Mouse (Mus musculus): Measurements from ENCODE around the gene S100a13.

S100a13 gene

DNA sequence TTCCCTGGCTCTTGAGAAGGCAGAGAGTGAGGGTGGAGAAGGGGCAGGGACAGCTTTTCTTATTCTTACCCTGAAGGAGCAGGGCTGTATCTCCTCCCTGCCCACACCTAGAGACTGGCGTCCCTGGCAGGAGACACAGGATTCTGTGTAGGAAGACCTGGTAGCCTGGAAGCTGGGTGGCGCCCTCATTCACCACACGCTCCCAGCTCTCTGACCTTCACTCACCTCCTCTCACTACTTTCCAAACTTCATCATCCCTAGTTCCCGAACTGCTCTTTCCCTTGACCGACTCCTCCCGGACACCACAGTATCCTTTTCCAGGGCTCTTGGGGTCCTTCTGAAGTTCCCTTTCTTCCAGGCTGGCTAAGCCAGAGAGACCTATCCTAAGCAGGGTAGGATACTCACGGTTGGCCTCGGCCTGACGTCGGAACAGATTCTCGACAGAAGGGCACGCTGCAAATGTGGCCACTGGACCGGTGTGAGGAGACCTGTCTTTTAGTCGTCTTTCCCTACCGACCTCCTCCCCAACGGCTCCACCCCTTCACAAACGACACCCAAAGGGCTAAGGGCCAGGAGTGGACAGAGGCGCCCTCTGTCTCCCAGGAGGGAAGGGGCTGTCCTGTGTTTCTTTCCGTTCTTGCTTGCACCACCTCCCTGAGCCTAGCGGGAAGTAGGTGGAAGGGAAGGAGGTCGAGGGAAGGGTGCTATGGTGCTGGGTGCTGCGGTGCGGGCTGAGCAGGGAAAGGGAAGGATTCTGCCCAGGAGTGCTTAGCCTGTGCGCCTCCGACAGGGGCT is at the start of gene S100a13, which contains the start of gene S100a1:
S100a13 (plus strand) TSS at position 640 of the 795 bp plus-strand sequence.
S100a1 (minus strand) TSS at position 597 of the 795 bp plus-strand sequence.
- in situ Hi-C loops (cut with MboI, MseI) = no loop called here

DNA sequence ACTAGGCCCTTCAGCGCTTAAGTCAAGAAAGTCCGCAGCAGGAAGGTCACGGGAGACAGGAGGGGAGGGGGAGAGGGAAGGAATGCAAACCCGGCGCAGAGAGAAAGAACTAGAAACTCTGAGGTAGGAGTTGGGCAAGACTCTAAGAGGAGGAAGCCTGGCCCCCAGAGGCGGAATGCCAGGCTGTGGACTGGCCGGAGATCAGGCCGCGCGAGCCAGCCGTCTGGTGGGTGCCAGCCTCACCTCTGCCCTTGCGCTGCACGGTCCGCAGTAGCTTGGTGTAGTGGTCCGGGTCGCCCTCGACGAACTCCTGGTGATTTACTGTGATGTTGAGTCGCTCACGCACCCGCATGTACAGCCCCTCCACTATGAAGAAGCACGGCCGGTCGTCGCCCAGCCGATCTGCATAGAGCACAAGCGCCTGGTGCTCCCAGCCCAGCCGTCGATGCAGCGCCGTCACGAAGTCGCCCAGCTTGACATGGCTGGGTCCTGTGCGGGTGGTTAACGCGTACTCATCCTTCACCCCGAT is 49.6 kb upstream of the S100a13 start:
- in situ Hi-C loops (cut with MboI, MseI) = loop anchor here (10.0 kb wide), 1 partner anchor 50 kb away; no protein-coding TSS in a partner anchor

DNA sequence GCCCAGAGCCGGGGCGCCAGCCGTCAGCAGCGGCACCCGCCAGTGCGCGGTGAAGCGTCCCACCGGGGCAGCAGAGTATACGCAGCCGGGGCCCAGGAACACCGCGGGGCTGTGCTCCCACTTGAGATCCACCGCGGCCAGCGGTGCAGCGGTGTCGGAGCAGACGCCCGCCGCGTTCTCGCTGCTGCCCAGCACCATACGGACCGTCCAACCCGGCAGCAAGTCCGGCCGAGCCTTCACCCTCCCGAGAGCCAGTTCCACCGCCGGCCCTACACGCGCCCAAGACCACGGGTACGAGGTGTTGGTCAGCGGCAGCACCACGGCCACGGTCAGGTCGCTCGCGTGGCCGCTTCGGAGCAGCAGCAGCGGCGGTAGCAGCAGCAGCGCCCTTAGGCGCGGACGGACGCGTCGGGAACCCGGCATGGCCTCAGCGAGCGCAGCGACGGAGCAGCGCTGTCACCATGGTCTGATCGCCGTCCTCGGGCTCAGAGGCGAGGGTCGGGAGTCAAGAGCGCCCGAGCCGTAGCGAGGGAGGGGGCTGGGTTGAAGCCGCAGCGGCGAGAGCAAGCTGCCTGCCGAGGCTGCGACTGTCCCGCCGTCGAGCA is 49.1 kb upstream of the S100a13 start:
- in situ Hi-C loops (cut with MboI, MseI) = loop anchor here (10.0 kb wide), 1 partner anchor 50 kb away; no protein-coding TSS in a partner anchor

DNA sequence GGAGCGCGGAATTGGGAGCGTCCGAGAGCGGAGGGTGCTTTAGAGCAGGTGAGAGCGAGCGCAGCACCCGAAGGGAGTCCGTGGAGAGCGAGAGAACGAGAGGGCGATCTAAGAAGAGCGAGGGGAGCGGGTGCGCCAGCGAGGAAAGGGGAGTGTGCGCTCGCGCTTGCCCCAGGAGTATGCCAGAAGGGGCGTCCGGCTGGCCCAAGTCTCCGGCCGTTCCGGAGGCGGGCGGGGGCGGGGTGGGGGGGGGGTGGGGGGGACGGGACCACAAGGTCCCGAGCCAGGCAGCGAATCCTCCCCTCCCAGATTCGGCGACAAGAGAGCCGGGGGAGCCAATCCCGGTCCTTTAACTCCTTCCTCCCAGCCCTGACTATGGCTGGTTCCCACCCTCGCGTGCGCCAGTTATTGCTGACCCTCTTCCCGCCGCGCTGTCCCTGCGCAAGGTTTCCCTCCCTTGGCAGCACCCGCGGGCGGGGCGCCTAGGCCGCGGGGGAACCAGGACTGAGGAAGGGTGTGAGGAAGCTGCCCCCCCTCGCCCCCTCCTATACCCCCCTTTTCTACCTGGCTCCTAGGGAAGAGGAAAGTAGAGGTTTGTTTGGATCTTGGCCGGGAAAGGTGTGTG is 48.4 kb upstream of the S100a13 start, which contains the start of gene Npr1:
Npr1 (minus strand) TSS at position 181 of the 625 bp plus-strand sequence.
- in situ Hi-C loops (cut with MboI, MseI) = loop anchor here (10.0 kb wide), 1 partner anchor 51 kb away; no protein-coding TSS in a partner anchor

DNA sequence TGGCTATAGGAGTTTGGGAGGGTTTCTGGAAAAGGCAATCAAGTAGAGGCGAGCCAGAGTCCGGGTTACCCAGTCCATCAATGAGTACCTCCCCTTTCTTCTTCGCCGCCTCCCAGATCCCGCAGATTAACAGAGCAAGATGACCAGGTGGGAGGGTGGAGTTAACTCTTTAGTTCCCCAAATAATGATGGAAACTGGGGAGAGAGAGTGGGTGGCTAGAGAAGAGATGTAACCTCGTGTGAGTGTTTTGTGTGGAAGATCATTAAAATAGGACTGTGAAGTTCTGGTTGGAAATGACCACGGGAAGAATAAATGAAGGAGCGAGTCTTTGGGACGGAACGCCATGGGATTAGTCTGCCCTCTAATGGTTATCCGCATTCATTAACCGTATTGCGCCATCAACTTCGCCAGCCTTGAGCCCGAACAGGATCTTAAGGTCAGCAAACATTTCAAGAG is 47.9 kb upstream of the S100a13 start:
- in situ Hi-C loops (cut with MboI, MseI) = loop anchor here (10.0 kb wide), 1 partner anchor 52 kb away; no protein-coding TSS in a partner anchor

DNA sequence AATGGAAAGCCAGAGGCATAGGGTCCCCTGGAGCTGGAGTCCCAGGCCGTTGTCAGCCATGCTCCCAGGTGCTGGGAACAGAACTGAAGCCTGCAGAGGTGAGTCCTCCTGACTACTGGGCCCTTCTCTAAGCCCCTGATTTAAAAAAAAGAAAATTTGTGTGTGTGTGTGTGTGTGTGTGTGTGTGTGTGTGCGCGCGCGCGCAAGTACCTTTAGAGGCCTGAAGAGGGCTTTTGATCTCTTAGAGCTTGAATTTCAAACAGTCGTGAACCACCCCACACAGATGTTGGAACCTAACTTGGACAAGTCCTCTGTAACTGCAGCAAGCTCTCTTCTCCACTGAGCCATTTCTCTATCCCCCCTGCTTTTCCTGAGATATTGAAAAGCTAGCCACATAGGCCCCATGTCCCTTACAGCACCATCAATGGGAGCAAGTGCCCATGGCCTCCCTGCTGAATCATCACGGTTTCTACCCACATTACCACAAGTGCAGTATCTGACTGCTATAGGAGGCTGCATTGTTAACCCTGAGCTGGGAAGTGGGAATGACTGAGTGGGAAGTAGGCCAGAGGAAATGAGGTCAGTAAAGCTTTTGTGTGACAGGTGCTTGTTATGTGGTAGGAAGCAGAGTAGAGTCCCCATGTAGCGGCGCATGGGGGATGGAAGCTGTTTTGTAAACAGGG is 46.5 kb upstream of the S100a13 start:
- in situ Hi-C loops (cut with MboI, MseI) = loop anchor here (10.0 kb wide), 1 partner anchor 53 kb away; no protein-coding TSS in a partner anchor

DNA sequence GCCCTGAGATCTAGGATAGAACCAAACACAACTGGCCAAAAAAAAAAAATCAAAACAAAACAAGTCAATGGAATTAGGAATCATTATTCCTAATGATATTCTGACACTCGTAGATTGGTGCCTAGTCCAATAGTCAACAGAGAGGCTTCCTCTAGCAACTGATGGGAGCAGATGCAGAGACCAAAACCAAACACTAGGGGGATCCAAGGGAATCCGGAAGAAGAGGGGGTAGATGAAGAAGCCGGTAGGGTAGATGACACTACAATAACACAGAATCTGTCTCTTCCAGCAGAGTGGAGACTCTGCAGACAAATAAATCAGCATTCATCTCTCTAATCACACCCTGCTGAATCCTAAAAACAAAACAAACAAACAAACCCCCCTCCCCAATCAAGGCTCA is 42.0 kb upstream of the S100a13 start:
- in situ Hi-C loops (cut with MboI, MseI) = no loop called here

DNA sequence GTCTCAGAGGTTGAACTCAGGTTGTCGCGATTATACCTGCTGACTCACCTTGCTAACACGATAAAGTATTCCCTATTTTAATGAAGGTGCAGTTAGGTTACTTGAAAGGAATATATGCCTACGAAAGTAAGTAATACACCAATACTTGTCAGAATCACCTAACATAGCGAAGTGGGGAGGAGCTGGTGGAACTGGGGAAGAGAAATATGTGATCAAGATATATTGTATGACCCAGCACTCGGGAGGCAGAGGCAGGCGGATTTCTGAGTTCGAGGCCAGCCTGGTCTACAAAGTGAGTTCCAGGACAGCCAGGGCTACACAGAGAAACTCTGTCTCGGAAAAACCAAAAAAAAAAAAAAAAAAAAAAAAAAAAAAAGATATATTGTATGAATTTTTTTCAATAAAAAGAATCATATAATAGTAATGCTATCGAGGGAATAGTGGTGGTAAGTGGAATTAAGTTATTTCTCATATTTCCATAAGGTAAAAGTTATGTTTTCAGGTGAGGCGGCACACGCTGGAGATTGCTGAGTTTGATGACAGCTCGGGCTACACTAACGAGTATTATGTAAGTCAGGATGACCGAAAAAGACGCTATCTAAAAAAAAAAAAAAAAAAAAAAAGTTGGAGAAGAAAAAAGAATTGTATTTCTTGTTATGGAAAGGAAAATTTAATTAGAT is 38.9 kb upstream of the S100a13 start:
- in situ Hi-C loops (cut with MboI, MseI) = no loop called here

DNA sequence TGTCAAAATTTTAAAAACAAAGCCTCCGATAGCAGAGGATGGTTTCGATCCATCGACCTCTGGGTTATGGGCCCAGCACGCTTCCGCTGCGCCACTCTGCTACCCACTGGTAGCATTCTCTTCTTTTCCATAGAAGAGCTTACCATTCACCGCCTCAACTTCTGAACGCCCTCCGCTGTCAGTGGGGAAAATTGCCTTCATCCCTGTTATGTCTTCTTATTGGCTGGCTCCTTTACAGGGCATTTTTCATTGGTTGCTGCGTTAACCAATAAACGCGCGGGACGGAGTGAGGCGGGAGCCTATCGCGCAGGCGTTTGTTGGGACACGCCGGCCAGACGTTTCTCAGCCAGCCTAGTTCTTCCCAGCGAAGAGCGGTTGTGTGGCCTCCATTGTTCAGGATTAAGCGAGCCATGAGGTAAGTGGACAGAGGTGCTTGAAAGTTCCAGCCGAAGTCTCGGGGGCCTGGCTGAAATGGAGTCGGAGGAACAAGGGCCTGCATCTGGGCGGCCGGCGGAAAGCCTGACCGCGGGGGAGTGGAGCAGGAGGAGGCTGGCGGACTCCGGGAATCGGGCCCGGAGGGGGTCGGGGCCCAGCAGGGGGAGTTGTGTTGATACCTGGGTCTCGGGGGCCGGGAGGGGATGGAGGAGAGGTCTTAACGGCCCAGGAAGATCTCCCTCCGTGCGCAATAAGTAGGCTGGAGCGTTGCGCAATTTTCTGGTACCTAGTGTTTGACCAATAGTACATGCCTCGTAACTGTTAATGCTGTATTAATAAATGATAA is 38.2 kb upstream of the S100a13 start, which contains the start of gene Ilf2:
Ilf2 (plus strand) TSS at position 296 of the 781 bp plus-strand sequence.
- in situ Hi-C loops (cut with MboI, MseI) = no loop called here

DNA sequence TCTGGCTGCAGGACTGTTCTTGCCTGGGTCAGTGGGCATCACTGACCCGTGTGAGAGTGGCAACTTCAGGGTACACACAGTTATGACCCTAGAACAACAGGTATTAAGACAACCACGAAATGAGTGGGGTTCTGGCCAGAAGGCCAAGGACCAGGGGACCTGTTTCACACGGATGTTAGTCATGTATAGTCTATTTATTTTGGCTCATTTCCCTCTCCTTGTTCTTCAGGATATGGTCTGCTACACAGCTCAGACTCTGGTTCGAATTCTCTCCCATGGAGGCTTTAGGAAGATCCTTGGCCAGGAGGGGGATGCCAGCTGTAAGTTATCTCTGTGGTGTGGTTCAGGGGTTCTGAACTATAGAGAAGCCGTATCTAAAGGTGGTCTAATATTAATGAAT is 27.2 kb upstream of the S100a13 start:
- in situ Hi-C loops (cut with MboI, MseI) = no loop called here

DNA sequence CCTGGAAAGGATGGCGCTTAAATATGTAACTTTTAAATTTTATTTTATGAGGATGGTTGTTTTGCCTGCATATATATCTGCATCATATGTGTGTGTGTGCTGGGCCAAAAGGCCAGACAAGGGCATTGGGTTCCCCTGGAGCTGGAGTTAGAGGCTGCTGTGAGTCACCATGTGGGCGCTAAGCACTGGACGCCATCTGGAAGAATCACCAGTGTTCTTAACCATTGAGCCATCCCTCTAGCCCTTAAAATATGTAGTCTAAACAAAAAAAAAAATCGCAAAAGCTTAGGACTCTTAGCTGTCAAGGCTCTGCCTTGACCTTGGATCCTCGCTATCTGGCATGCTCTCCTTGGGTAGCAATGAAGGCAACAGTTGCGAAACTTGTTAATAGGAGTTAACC is 25.7 kb upstream of the S100a13 start:
- in situ Hi-C loops (cut with MboI, MseI) = no loop called here

DNA sequence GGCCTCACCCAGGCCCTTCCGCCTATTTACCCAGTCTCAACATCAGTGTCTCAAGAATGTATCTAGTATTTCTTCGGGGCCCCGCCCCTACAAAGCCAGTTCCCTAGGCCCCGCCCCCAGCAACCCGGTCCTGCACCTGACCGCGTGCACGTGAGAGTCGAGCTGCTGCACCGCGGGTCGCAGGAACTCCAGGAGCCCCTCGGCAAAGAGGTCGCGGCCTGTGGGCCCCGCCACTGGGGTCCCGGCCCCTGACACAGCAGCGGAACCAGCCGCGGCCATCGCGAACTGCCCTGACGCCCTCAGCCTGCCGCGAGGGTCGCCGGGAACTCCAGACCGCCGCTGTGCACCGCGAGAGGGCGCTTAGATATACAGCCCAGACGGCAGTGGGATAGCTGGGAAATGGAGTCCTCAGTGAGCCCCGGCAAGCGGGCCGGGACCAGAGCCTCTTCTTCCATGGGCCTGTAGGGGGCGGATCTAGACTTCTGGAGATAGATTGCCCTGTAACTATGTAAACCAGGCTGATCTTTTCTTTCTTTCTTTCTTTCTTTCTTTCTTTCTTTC is 23.5 kb upstream of the S100a13 start, which contains the start of gene Snapin:
Snapin (minus strand) TSS at position 338 of the 561 bp plus-strand sequence.
- in situ Hi-C loops (cut with MboI, MseI) = no loop called here

DNA sequence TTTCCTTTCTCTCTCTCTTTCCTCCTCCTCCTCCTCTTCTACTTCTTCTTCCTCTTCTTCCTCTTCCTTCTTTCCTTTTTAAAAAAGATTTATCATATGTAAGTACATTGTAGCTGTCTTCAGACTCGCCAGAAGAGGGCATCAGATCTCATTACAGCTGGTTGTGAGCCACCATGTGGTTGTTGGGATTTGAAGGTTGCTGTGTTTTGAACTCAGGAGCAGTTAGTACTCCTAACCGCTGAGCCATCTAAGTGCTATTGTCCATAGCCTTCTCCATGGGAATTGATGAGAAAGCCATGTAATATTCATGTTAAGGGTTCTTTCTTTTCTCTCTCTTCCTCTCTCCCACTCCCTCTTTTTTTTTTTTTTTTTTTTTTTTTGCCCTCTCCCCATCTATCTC is 22.9 kb upstream of the S100a13 start:
- in situ Hi-C loops (cut with MboI, MseI) = no loop called here

DNA sequence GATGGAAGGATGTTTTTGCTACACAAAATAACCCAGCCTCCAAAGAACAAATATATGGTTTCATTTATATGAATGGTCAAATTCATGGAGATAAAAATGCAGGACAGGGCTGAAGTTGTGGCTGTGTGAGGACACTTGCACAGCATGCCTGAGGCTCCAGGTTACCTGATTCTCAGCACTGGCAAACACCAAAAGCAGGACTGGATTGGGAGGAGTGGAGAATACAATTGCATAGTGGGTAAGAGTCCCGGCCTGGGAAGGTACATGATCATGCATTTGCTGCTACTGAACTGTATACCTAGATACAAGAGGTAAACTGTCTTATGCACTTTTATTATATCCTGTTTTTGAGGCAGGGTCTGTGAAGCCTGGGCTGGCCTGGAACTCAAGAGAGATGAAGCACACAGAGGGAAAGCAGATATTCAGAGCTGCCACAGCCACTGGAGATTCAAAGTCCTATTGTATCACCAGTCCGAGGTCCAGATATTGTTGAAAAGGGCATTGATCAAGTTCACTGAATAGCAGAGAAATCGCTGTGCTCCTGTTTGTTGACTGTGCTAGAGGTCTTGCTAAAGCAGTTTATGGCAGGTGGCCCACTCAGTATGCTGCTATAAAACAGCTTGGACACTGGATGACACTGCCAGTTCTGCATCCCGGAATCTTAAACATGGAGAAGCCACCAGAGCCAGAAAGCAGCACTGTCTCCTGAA is 20.2 kb upstream of the S100a13 start:
- in situ Hi-C loops (cut with MboI, MseI) = no loop called here

DNA sequence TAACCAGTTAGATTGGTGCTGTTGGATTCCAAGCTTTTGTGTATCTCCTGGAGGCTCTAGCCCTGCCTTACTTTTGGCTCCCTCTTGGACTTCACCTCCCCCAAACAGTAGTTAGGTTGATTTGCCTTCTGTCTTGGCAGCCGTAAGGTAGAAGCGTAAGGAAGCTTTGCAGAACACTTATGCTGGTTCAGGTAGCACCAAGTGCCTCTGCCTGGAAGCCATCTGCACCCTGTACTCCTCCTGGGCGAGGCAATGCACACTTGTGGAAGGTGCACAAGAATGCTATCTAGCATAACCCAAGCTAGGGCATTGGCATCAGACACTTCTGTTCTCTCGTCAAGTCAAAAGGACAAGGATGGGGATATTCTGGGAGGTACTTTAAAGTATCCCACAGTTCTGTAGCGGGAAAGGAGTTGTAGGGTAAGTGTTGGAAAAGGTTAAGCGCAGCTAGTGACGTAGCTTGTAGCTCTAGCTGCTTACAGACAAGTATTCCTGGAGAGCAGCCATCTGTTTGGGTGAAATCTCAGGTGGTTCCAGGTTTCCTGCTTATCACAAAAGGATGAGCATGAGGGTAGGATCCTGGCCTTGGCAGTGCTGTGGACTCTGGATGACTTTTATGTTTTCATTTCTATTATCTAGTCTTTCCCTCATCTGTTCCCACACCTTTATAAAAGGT is 18.2 kb upstream of the S100a13 start:
- in situ Hi-C loops (cut with MboI, MseI) = no loop called here

DNA sequence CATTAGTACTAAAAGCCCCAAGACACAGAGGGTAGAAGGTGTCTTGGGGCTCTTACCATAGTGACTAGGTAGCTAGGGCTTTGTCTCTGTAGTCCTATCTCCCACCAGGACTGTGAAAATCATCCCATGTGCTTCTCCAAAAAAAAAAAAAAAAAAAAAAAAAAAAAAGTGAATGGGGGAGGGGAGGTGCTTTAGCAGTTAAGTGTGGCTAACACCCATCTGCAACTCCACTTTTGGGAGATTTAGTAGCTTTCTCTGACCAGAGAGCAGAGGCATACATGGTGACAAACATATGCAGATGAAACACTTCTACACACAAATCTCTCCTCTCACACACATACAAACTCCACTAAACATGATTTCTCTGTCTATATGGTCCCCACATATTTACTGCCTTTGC is 16.6 kb upstream of the S100a13 start:
- in situ Hi-C loops (cut with MboI, MseI) = no loop called here

DNA sequence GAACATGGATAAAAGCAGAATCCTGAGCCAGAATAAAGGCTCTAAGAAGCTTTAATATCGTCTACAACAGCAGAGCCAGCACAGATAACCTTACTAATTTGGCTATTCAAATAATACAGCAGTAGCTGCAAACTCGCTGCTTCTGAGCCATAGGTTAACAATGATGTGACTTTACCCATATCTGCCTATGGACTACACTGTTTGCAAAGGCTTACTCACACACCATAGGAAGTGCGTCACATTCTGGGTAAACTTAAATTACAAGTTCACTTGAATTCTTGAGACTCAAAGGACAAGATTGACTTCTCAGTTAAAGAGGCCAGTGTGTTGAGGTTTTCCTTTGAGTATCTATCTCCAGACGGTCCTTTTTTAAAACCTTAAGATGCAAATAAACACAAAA is 10.8 kb upstream of the S100a13 start:
- in situ Hi-C loops (cut with MboI, MseI) = loop anchor here (10.0 kb wide), 1 partner anchor 1149 kb away; no protein-coding TSS in a partner anchor

DNA sequence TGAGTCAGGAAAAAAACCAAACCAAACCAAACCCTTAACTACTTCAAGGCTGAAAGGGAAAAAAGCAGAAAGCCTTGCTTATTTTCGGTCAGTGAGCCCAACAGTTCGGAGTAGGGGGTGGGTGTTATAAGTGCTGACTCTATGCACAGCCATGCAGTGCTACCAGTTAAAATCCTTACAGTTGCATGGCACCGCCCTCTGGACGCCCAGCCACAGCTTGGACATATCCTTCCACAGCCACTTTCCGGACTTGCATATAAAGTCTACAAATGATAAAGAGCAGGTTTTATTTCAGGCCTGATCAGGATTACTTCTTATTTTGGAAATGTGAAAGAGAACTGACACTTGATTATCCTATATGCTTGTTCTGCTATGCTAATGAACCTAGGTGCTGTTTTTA is 9.0 kb upstream of the S100a13 start:
- in situ Hi-C loops (cut with MboI, MseI) = loop anchor here (10.0 kb wide), 1 partner anchor 1150 kb away; no protein-coding TSS in a partner anchor

Data from T-helper 2 cell (primary cell).